Mouse (Mus musculus) layer of hippocampus, adult 8-10 months (tissue): ENCODE results near the gene Cacna1g. TPM values are rescaled to one million over a fixed set of nuclear protein-coding genes. Genes with fewer than 3 reads are reported as not detected.

Experiments
- DNase-seq, 2 experiments: peaks; one replicate each; pipeline ENCODE4 v3.0.0; 2022; ENCODE audit warnings: low spot score in 2 of 2
- total RNA-seq, 4 experiments: library from RNA; stranded (reverse); gene quantifications; 2 replicates each; pipeline ENCODE4 v1.2.4; 2022

The Cacna1g gene
- total RNA-seq = 10 to 100 TPM; 49.3 to 83.1 (median 67.7) TPM

- DNase-seq = peak; percentile 80 to 81
Measured at GRCm38 (mm10) chr11:94473707-94474543, at the start of gene Cacna1g. Gene Cacna1g (minus strand): TSS chr11:94474198.

- DNase-seq = peak; percentile 22 to 55
Measured at GRCm38 (mm10) chr11:94521219-94521843, 47.3 kb upstream of the Cacna1g start, which contains the start of gene Mycbpap. Gene Mycbpap (minus strand): TSS chr11:94521742.

- DNase-seq = no peak
Measured at GRCm38 (mm10) chr11:94513452-94513851, 39.5 kb upstream of the Cacna1g start.

- no peak for DNase-seq
Measured at GRCm38 (mm10) chr11:94508976-94509375, 35.0 kb upstream of the Cacna1g start.

- no peak for DNase-seq
Measured at GRCm38 (mm10) chr11:94501482-94501881, 27.5 kb upstream of the Cacna1g start.

GRCm38 (mm10) chr11:94500362-94500761, 26.4 kb upstream of the Cacna1g start:
- DNase-seq = no peak

- DNase-seq = no peak
Measured at GRCm38 (mm10) chr11:94499661-94500152, 25.7 kb upstream of the Cacna1g start, which contains the start of gene Epn3. Gene Epn3 (minus strand): TSS chr11:94499974.

GRCm38 (mm10) chr11:94499035-94499434, 25.0 kb upstream of the Cacna1g start:
- peak in 1 of 2 experiments; percentile 40 for DNase-seq

- DNase-seq = peak in 1 of 2 experiments; percentile 56
Measured at GRCm38 (mm10) chr11:94498093-94498996, 24.3 kb upstream of the Cacna1g start.

- DNase-seq = no peak
Measured at GRCm38 (mm10) chr11:94495415-94495814, 21.4 kb upstream of the Cacna1g start.

- no peak for DNase-seq
Measured at GRCm38 (mm10) chr11:94491749-94492099, 17.7 kb upstream of the Cacna1g start.

GRCm38 (mm10) chr11:94491035-94491748, 17.2 kb upstream of the Cacna1g start:
- no peak for DNase-seq

GRCm38 (mm10) chr11:94489745-94490144, 15.7 kb upstream of the Cacna1g start:
- DNase-seq = no peak

- DNase-seq = no peak
Measured at GRCm38 (mm10) chr11:94488767-94489533, 15.0 kb upstream of the Cacna1g start.

GRCm38 (mm10) chr11:94486001-94486400, 12.0 kb upstream of the Cacna1g start, which contains the start of gene Spata20:
Gene Spata20 (minus strand): TSS chr11:94486179.
- DNase-seq = peak; percentile 58 to 93

GRCm38 (mm10) chr11:94485223-94485622, 11.2 kb upstream of the Cacna1g start:
- no peak for DNase-seq

- no peak for DNase-seq
Measured at GRCm38 (mm10) chr11:94484636-94485035, 10.6 kb upstream of the Cacna1g start.

- no peak for DNase-seq
Measured at GRCm38 (mm10) chr11:94483921-94484320, 9.9 kb upstream of the Cacna1g start.

- no peak for DNase-seq
Measured at GRCm38 (mm10) chr11:94483436-94483835, 9.4 kb upstream of the Cacna1g start.

GRCm38 (mm10) chr11:94482738-94483137, 8.7 kb upstream of the Cacna1g start:
- no peak for DNase-seq
